Mouse (Mus musculus): ENCODE results near the gene C1qtnf9.

DNA sequence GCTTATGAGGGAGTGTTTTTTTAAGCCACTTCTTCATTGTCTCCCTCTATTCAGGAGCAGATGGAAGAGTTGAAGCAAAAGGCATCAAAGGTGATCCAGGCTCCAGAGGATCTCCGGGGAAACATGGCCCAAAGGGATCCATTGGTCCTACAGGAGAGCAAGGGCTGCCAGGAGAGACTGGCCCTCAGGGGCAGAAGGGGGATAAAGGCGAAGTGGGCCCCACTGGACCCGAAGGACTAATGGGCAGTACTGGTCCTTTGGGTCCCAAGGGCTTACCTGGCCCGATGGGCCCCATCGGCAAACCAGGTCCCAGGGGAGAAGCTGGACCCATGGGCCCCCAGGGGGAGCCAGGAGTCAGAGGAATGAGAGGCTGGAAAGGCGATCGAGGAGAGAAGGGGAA, 11.3 kb downstream of the C1qtnf9 start:
- no peak for TF ChIP-seq CTCF (IDR thresholded peaks at IDR 0.05; ENCODE audit: control insufficient read depth, insufficient read depth, insufficient replicate concordance, low read depth, low read length)
- TF ChIP-seq POLR2A (IDR thresholded peaks at IDR 0.05; ENCODE audit: control insufficient read depth, low read depth, low read length), result no peak
